Mouse (Mus musculus): Measurements from ENCODE around the gene 4930568D16Rik. TPM values are rescaled to one million over a fixed set of nuclear protein-coding genes. Genes with fewer than 3 reads are reported as not detected.
A peak's percentile ranks its signal among the peaks of the same experiment; 100 is the strongest.

Gene 4930568D16Rik
- polyA plus RNA-seq, 1 experiment from 2014 or later = not detected

GRCm38 (mm10) chr2:35322404-35323164 is 44.9 kb downstream of the 4930568D16Rik start:
- no peaks in the 10 kb centered on the region for H3K36me3 ChIP-seq (ENCODE audit: poor library complexity, severe bottlenecking)
- H3K27me3 ChIP-seq = no peaks in the 10 kb centered on the region
- 52% methylated on average over 10 of the region's 10 CpGs for WGBS
- peaks cover 13% of the 10 kb centered on the region for H3K4me1 ChIP-seq
- peak; percentile 45; the same call in 1 of the 2 replicates for ATAC-seq
- H3K9me3 ChIP-seq (replicated peaks) = no peaks in the 10 kb centered on the region
- H3K4me2 ChIP-seq = no peak overlapping the region
- H3K27ac ChIP-seq = peak overlapping the region; percentile 45; the same call in 1 of the 2 replicates
- no peak overlapping the region; the same call in 1 of the 2 replicates for H3K9ac ChIP-seq
- H3K4me3 ChIP-seq = no peak overlapping the region

- WGBS = 90% methylated on average over 15 of the region's 15 CpGs
- Histone ChIP-seq H3K9ac (no peak overlapping the region), H3K9me3 (replicated peaks) (no peaks in the 10 kb centered on the region), H3K4me1 (peaks cover 13% of the 10 kb centered on the region), H3K36me3 (ENCODE audit: poor library complexity, severe bottlenecking) (no peaks in the 10 kb centered on the region), H3K4me3 (no peak overlapping the region), H3K27ac (no peak overlapping the region), H3K4me2 (no peak overlapping the region), H3K27me3 (no peaks in the 10 kb centered on the region)
- ATAC-seq = no peak
Observed at GRCm38 (mm10) chr2:35320399-35320798, 47.1 kb downstream of the 4930568D16Rik start.

- no peaks in the 10 kb centered on the region for H3K36me3 ChIP-seq (ENCODE audit: poor library complexity, severe bottlenecking)
- no peak overlapping the region for H3K27ac ChIP-seq
- H3K9me3 ChIP-seq (replicated peaks) = no peaks in the 10 kb centered on the region
- no peak overlapping the region for H3K4me3 ChIP-seq
- ATAC-seq = no peak
- no peak overlapping the region for H3K4me2 ChIP-seq
- no peak overlapping the region for H3K9ac ChIP-seq
- H3K27me3 ChIP-seq = no peaks in the 10 kb centered on the region
- WGBS = 89% methylated on average over 12 of the region's 12 CpGs
- H3K4me1 ChIP-seq = peaks cover 13% of the 10 kb centered on the region
Observed at GRCm38 (mm10) chr2:35318405-35318804, 49.1 kb downstream of the 4930568D16Rik start.

GRCm38 (mm10) chr2:35317604-35318003 is 49.9 kb downstream of the 4930568D16Rik start:
- Histone ChIP-seq H3K27ac (no peak overlapping the region), H3K4me1 (peaks cover 8% of the 10 kb centered on the region), H3K9ac (no peak overlapping the region), H3K4me3 (no peak overlapping the region), H3K9me3 (replicated peaks) (no peaks in the 10 kb centered on the region), H3K27me3 (no peaks in the 10 kb centered on the region), H3K36me3 (ENCODE audit: poor library complexity, severe bottlenecking) (no peaks in the 10 kb centered on the region), H3K4me2 (no peak overlapping the region)
- ATAC-seq = no peak
- WGBS = 85% methylated on average over 4 of the region's 4 CpGs

GRCm38 (mm10) chr2:35314300-35314699 is 53.2 kb downstream of the 4930568D16Rik start:
- no peaks in the 10 kb centered on the region for H3K36me3 ChIP-seq (ENCODE audit: poor library complexity, severe bottlenecking)
- WGBS = 21% methylated on average over 3 of the region's 3 CpGs
- no peaks in the 10 kb centered on the region for H3K27me3 ChIP-seq
- 0 out of 2 replicates have a peak, but pooled peaks cover 7% of the 10 kb centered on the region for H3K9me3 ChIP-seq (replicated peaks)
- no peak overlapping the region for H3K9ac ChIP-seq
- ATAC-seq = no peak
- H3K27ac ChIP-seq = no peak overlapping the region
- H3K4me2 ChIP-seq = no peak overlapping the region
- H3K4me1 ChIP-seq = no peaks in the 10 kb centered on the region
- H3K4me3 ChIP-seq = no peak overlapping the region

- no peak for ATAC-seq
- no peaks in the 10 kb centered on the region for H3K4me1 ChIP-seq
- 90% methylated on average over 4 of the region's 4 CpGs for WGBS
- H3K4me2 ChIP-seq = no peak overlapping the region
- no peaks in the 10 kb centered on the region for H3K27me3 ChIP-seq
- 0 out of 2 replicates have a peak, but pooled peaks cover 7% of the 10 kb centered on the region for H3K9me3 ChIP-seq (replicated peaks)
- H3K9ac ChIP-seq = no peak overlapping the region
- no peak overlapping the region for H3K4me3 ChIP-seq
- H3K36me3 ChIP-seq (ENCODE audit: poor library complexity, severe bottlenecking) = no peaks in the 10 kb centered on the region
- H3K27ac ChIP-seq = no peak overlapping the region
Observed at GRCm38 (mm10) chr2:35309906-35310493, 57.5 kb downstream of the 4930568D16Rik start.

GRCm38 (mm10) chr2:35308166-35308565 is 59.4 kb downstream of the 4930568D16Rik start:
- WGBS = 63% methylated on average over 1 of the region's 1 CpGs

More at GRCm38 (mm10) chr2:35308166-35308565, 59.4 kb downstream of the 4930568D16Rik start:
- Histone ChIP-seq H3K4me1 (no peaks in the 10 kb centered on the region), H3K9me3 (replicated peaks) (0 out of 2 replicates have a peak, but pooled peaks cover 7% of the 10 kb centered on the region), H3K27me3 (no peaks in the 10 kb centered on the region), H3K9ac (no peak overlapping the region), H3K36me3 (ENCODE audit: poor library complexity, severe bottlenecking) (no peaks in the 10 kb centered on the region), H3K4me2 (no peak overlapping the region), H3K27ac (no peak overlapping the region), H3K4me3 (no peak overlapping the region)
- no peak for ATAC-seq

Other genes starting within 250 kb of the 4930568D16Rik start
- gene Rab14, start 166.6 kb downstream of the 4930568D16Rik start, polyA plus RNA-seq (2015; fragmentation: Nextera tagmentation; extraction: Ambion mirVana) = 421 and 432 TPM in 2 replicates
- gene Gsn, start 111.3 kb downstream of the 4930568D16Rik start, polyA plus RNA-seq (2015; fragmentation: Nextera tagmentation; extraction: Ambion mirVana) = 13.3 and 14.3 TPM in 2 replicates
- 8.0 and 9.4 TPM in 2 replicates for gene Stom, start 30.8 kb downstream of the 4930568D16Rik start, polyA plus RNA-seq (2015; fragmentation: Nextera tagmentation; extraction: Ambion mirVana)
- not detected in 2 replicates for gene 4930402F06Rik, start 29.4 kb upstream of the 4930568D16Rik start, polyA plus RNA-seq (2015; fragmentation: Nextera tagmentation; extraction: Ambion mirVana)
- gene Ggta1, start 95.5 kb upstream of the 4930568D16Rik start, polyA plus RNA-seq (2015; fragmentation: Nextera tagmentation; extraction: Ambion mirVana) = 4.1 and 4.7 TPM in 2 replicates
- 27.4 and 27.6 TPM in 2 replicates for gene Dab2ip, start 190.5 kb upstream of the 4930568D16Rik start, polyA plus RNA-seq (2015; fragmentation: Nextera tagmentation; extraction: Ambion mirVana)

Data from forebrain, embryonic 13.5 days (tissue).